Mouse (Mus musculus) midbrain, embryonic 12.5 days (tissue): ENCODE results near the gene Them7. TPM values are rescaled to one million over a fixed set of nuclear protein-coding genes. Genes with fewer than 3 reads are reported as not detected.

Source experiments
- ATAC-seq: fragments of 200-750 bp; cut with Nextera tagmentation; 2 replicates; pipeline ENCODE4 v1.8.0; 2017; ENCODE audit warnings: low read depth, moderate TSS enrichment, moderate library complexity; ENCODE audit not compliant: low FRiP score
- H3K27ac ChIP-seq: fragments of 300-500 bp; sonication (generic); replicated peaks from 2 replicates; pipeline ENCODE4 v1.5.1; 2016; ENCODE audit warnings: mild to moderate bottlenecking
- H3K27me3 ChIP-seq: fragments of 300-500 bp; sonication (generic); 2 replicates; pipeline ENCODE4 v1.6.1; 2016; ENCODE audit warnings: mild to moderate bottlenecking
- H3K36me3 ChIP-seq: fragments of 300-500 bp; sonication (generic); 2 replicates; pipeline ENCODE4 v1.6.1; 2016
- H3K4me1 ChIP-seq: fragments of 300-500 bp; sonication (generic); 2 replicates; pipeline ENCODE4 v1.6.1; 2016
- H3K4me2 ChIP-seq: fragments of 300-500 bp; sonication (generic); replicated peaks from 2 replicates; pipeline ENCODE4 v1.6.1; 2016; ENCODE audit warnings: mild to moderate bottlenecking, moderate library complexity
- H3K4me3 ChIP-seq: fragments of 300-500 bp; sonication (generic); 2 replicates; pipeline ENCODE4 v1.5.1; 2016; ENCODE audit warnings: mild to moderate bottlenecking
- H3K9ac ChIP-seq: fragments of 300-500 bp; sonication (generic); replicated peaks from 2 replicates; pipeline ENCODE4 v1.6.1; 2016; ENCODE audit warnings: mild to moderate bottlenecking, moderate library complexity
- H3K9me3 ChIP-seq: fragments of 300-500 bp; sonication (generic); 2 replicates; pipeline ENCODE4 v1.6.1; 2016; ENCODE audit warnings: mild to moderate bottlenecking
- WGBS: fragments of 180-500 bp; shearing (Covaris S2); methylation state at CpG from one replicate; pipeline ENCODE4 v1.1.7; 2016; 5-methylcytosine and 5-hydroxymethylcytosine counted together
- polyA plus RNA-seq: library from polyadenylated mRNA; unstranded; fragments of >200 nt; fragmentation: Nextera tagmentation; extraction: Ambion mirVana; gene quantifications from 2 replicates; pipeline ENCODE4 v1.2.1, GENCODE M21; 2016

Gene Them7
- polyA plus RNA-seq, 1 experiment from 2014 or later: 0.11 TPM

DNA sequence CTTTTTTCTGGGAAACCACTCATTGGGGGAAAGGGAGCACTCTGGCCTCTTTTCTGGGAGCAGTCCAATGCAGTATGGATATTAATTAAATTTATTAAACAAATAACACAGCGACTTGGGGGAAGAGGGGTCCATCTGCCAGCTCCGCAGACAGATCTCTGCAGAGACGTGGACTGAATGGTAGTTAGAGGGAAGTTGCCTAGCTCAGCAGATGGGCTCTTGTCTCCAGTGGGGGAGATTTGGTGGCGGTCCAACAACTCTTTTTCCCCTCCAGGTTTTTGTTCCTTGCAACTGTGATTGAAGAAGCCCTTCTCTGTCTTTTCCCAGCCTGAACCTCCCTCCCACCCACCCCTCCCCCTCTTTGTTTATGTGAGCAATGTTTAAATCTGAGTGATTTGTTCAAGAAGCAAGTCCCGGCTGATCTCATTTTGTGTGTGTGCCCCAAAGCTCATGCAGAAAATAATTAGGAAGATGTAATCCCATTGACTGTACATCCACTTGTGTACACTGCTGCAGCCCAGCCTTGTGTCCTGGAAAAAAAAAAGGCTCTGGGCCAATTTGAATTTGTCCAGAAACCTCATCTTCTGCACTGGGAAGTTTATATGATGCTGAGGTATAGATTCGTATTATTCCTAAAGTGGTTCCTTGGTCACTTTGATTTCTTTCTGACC lies 58.4 kb downstream of the Them7 start:
- H3K9ac ChIP-seq: no peak overlapping the region
- WGBS: 50% methylated on average over 6 of the region's 6 CpGs
- H3K36me3 ChIP-seq: no peaks in the 10 kb centered on the region
- ATAC-seq: peak; percentile 71
- no peaks in the 10 kb centered on the region for H3K27me3 ChIP-seq
- no peak overlapping the region; the same call in 1 of the 2 replicates for H3K27ac ChIP-seq
- H3K4me1 ChIP-seq: peaks cover 12% of the 10 kb centered on the region; the same call in 1 of the 2 replicates
- no peak overlapping the region for H3K4me2 ChIP-seq
- H3K4me3 ChIP-seq: no peak overlapping the region
- no peaks in the 10 kb centered on the region for H3K9me3 ChIP-seq

DNA sequence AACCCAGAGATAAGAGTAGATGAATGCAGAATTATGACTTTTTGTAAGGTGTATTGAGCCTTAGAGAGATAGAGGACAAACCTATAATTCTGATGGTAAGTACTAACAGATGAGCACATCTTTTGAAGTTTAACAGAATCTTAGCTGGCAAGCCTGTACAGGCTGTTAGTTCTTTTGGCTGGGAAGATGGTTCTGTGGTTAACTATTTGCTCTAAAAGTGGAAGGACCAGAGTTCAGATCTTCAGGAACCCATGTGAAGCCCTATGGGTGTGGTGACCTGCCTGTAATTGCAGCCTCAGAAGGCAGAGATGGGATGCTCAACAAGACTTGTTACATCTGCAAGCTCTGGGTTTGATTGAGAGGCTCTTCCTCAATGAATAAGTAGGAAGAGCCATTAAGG lies 59.7 kb downstream of the Them7 start:
- no peak for ATAC-seq
- H3K4me3 ChIP-seq: no peak overlapping the region
- H3K27me3 ChIP-seq: no peaks in the 10 kb centered on the region
- peaks cover 12% of the 10 kb centered on the region; the same call in 1 of the 2 replicates for H3K4me1 ChIP-seq
- no peaks in the 10 kb centered on the region for H3K36me3 ChIP-seq
- H3K9ac ChIP-seq: no peak overlapping the region
- H3K4me2 ChIP-seq: no peak overlapping the region
- H3K27ac ChIP-seq: no peak overlapping the region
- no peaks in the 10 kb centered on the region for H3K9me3 ChIP-seq

DNA sequence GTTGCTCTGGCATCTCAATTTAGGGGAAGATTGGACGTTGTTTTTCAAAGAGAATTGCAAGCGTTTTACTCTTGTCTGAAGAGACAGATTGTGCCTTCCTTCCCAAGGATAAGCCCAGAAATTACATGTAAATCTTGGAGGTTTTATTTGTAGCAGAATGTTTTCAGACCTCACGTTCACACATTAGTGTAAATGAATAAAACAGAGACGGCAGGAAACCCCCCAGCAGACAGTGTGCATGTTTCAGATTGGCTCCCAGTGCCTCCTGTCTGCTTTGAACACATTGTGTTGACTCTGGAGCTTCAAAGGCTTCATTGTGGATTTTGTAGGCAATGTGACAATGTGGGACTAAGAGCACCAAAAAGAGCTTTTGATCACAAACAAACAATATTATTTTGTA lies 60.7 kb downstream of the Them7 start:
- H3K27me3 ChIP-seq: no peaks in the 10 kb centered on the region
- 62% methylated on average over 4 of the region's 4 CpGs for WGBS
- H3K36me3 ChIP-seq: no peaks in the 10 kb centered on the region
- no peak for ATAC-seq
- H3K4me1 ChIP-seq: peaks cover 12% of the 10 kb centered on the region; the same call in 1 of the 2 replicates
- H3K27ac ChIP-seq: no peak overlapping the region
- no peaks in the 10 kb centered on the region for H3K9me3 ChIP-seq
- H3K4me2 ChIP-seq: no peak overlapping the region
- H3K4me3 ChIP-seq: no peak overlapping the region
- no peak overlapping the region for H3K9ac ChIP-seq

DNA sequence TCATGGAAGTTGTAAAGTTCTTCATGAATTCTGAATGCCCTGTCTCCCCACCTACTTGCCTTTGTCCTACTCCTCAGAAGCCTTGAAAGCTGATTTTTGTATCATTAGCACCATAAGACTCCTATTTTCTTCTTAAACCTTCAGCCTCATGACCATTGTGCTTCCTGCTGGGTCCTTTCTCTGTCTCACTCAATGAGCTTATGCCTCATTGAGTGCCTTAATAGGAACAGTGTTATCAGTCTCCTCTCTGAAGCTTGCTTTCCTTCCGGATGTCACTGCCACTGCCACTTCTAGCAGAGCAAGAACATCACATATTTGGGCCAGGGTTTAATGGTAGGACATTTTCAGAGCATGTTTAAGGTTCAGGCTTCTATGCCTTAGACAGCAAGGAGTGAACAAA lies 71.7 kb downstream of the Them7 start:
- Histone ChIP-seq H3K9me3 (no peaks in the 10 kb centered on the region), H3K4me3 (no peak overlapping the region), H3K9ac (no peak overlapping the region), H3K27ac (no peak overlapping the region), H3K27me3 (peaks cover 5% of the 10 kb centered on the region), H3K4me2 (no peak overlapping the region), H3K36me3 (no peaks in the 10 kb centered on the region), H3K4me1 (no peaks in the 10 kb centered on the region)
- ATAC-seq: no peak
- WGBS: 22% methylated on average over 1 of the region's 1 CpGs

DNA sequence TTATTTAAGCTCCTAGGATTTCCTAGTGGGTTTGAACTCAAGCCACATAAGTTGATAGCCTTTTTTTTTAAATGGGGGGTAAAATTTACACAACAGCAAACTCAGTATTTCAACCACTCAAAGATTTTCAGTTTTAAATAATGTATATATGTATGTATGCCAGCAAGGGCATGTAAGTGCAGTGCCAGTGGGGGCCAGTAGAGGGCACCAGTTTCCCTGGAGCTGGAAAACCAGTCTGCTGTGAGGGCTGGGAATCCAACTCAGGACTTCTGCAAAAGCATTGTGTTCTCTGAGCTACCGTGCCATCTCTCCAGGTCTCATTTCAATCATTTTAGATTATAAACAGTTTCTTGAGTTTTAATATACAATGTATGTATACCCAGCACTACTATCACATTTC lies 74.8 kb downstream of the Them7 start:
- no peak for ATAC-seq
- H3K4me3 ChIP-seq: no peak overlapping the region
- no peaks in the 10 kb centered on the region for H3K9me3 ChIP-seq
- WGBS: 96% methylated on average over 1 of the region's 1 CpGs
- no peaks in the 10 kb centered on the region for H3K36me3 ChIP-seq
- H3K4me2 ChIP-seq: no peak overlapping the region
- H3K9ac ChIP-seq: no peak overlapping the region
- H3K27me3 ChIP-seq: peaks cover 5% of the 10 kb centered on the region; the same call in 1 of the 2 replicates
- H3K4me1 ChIP-seq: no peaks in the 10 kb centered on the region
- no peak overlapping the region for H3K27ac ChIP-seq

DNA sequence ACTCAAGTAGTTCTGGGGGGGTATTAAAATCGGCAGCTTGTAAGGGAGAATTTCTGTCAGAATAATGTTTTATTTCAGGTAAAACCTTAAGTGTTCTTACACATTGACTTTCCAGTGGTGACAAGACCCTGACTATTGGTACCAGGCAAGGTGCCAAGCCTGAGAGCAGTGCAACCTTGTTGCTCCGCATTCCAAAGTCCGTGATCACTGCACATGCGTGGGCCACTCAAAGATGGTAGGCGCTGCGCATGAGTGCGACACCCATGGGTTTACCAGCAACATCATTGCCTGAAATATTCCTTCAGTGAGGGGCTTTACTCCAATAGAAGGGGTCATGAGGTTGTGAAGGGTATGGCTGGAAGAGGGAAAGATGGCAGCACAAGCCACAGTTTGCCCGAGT lies 77.0 kb downstream of the Them7 start:
- Histone ChIP-seq H3K27me3 (peaks cover 6% of the 10 kb centered on the region; the same call in 1 of the 2 replicates), H3K27ac (no peak overlapping the region), H3K9ac (no peak overlapping the region), H3K4me3 (no peak overlapping the region), H3K4me2 (no peak overlapping the region), H3K9me3 (no peaks in the 10 kb centered on the region), H3K4me1 (no peaks in the 10 kb centered on the region), H3K36me3 (no peaks in the 10 kb centered on the region)
- WGBS: 94% methylated on average over 8 of the region's 8 CpGs
- ATAC-seq: no peak

DNA sequence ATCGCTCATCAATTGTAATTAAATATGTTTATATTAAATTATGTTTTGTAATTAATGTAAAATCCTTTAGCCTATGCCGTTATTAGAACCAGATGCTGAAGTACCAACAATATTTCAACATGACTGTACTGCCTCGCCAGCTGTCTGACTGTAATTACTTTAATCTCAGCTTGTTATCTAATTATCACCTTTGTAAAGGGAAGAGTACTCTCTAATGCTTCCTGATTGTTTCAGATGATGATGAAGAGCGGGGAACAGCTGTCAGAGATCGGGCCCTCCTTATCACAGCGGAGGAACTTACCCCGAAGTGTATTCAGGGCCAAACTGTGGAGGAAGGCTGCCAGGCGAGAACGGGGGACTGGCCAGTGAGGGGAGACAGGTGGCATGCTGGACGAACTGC lies 77.4 kb downstream of the Them7 start:
- Histone ChIP-seq H3K27ac (no peak overlapping the region), H3K9ac (no peak overlapping the region), H3K4me1 (no peaks in the 10 kb centered on the region), H3K4me3 (no peak overlapping the region), H3K27me3 (peaks cover 6% of the 10 kb centered on the region; the same call in 1 of the 2 replicates), H3K36me3 (no peaks in the 10 kb centered on the region), H3K4me2 (no peak overlapping the region), H3K9me3 (no peaks in the 10 kb centered on the region)
- ATAC-seq: no peak
- 66% methylated on average over 10 of the region's 10 CpGs for WGBS

DNA sequence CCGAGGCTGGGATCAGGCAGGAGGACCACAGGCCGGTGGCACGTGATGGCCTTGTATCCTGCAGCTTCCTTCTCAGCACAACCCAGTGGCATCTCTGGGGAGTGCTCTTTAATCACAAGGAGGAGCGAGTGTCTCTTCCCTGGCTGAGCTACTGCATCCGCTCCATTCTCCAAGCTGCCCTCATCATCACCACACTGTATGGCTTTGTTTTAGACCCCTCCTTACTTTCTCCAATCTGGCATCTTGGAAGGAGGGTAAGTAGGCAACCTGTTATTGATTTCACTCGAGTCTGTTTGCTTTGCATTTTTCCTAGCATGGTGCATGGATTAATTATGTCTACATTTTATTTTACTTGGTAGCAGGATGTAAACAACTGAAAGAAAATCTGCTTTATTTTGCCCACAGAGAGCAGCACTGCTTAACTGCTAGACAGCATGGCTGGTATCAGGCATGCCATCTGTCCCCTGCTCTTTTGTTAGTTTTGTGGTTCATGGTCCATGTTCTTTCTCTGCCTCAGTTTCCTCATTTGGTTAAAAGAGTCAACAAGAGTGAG lies 79.9 kb downstream of the Them7 start:
- peaks cover 12% of the 10 kb centered on the region for H3K27me3 ChIP-seq
- no peaks in the 10 kb centered on the region for H3K4me1 ChIP-seq
- H3K4me3 ChIP-seq: no peak overlapping the region
- no peak for ATAC-seq
- no peaks in the 10 kb centered on the region for H3K9me3 ChIP-seq
- H3K4me2 ChIP-seq: no peak overlapping the region
- H3K9ac ChIP-seq: no peak overlapping the region
- 66% methylated on average over 6 of the region's 6 CpGs for WGBS
- H3K27ac ChIP-seq: no peak overlapping the region
- H3K36me3 ChIP-seq: no peaks in the 10 kb centered on the region

DNA sequence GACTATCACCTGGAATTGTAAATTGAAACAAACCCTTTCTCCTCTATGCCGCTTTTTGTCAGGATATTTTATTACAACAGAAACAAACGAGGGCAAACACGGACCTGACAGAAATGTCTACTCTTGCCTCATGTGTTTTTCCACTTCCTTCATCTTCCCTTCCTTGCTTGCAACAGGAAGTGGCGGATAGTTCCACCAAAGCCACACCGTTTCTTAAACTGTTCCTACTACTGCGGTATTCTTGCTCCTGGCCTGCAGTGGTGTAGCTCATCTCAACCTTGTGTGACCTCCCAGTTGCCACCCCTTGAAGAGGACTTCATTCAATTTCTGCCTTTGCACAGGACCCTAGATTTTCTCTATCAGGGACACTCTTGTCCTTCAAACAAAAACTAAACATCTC lies 81.8 kb downstream of the Them7 start:
- H3K9me3 ChIP-seq: no peaks in the 10 kb centered on the region
- H3K4me2 ChIP-seq: no peak overlapping the region
- no peak overlapping the region for H3K27ac ChIP-seq
- H3K27me3 ChIP-seq: peaks cover 20% of the 10 kb centered on the region
- H3K4me3 ChIP-seq: no peak overlapping the region
- 96% methylated on average over 6 of the region's 6 CpGs for WGBS
- no peak overlapping the region for H3K9ac ChIP-seq
- H3K36me3 ChIP-seq: no peaks in the 10 kb centered on the region
- ATAC-seq: no peak
- H3K4me1 ChIP-seq: no peaks in the 10 kb centered on the region

DNA sequence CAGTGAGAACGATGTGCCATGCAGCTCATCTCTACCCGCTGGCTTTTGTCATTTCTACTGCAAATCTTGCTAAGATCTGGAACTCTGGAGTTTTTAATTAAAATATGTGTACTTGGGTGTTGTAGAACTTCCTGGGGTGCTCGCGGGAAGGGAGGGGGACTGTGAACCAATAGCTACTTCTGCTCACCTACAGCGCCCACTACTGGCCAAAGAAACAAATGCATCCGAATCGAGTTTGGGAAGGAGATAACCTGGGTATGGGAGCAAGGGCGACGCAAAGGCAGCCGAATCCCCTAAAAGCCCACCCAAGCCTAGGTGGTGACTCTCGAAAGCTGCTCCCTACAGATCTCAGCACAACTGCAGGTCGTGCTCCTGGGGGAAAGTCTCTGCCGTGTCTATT lies 87.3 kb downstream of the Them7 start:
- Histone ChIP-seq H3K9ac (no peak overlapping the region), H3K4me2 (no peak overlapping the region), H3K36me3 (no peaks in the 10 kb centered on the region), H3K27me3 (peaks cover 45% of the 10 kb centered on the region), H3K9me3 (no peaks in the 10 kb centered on the region), H3K27ac (no peak overlapping the region), H3K4me3 (no peak overlapping the region), H3K4me1 (peaks cover 10% of the 10 kb centered on the region)
- peak; percentile 25; the same call in 1 of the 2 replicates for ATAC-seq
- WGBS: 42% methylated on average over 13 of the region's 13 CpGs

DNA sequence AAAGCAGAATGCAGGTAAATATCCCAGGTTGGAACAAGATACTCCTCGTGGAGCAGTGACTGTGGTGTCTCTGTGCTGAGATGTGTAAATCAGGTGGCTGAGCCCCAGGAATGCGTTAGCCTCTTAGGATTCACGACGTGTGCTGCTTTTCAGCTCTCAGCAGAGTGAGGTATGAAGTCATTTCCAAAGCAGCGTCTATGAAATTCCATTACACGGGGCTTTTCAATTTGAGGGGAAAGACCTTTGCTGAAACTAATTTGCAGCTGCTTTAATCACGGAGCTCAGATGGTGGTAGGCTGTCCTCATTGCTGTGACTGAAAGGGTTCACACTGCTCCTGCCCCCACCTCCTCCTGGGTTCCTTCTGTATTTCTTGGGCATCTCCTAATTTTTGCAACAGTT lies 87.9 kb downstream of the Them7 start:
- no peaks in the 10 kb centered on the region for H3K36me3 ChIP-seq
- 7% methylated on average over 7 of the region's 7 CpGs for WGBS
- H3K9ac ChIP-seq: no peak overlapping the region
- peaks cover 45% of the 10 kb centered on the region for H3K27me3 ChIP-seq
- no peak overlapping the region for H3K4me3 ChIP-seq
- no peaks in the 10 kb centered on the region for H3K9me3 ChIP-seq
- H3K4me2 ChIP-seq: no peak overlapping the region
- no peak overlapping the region for H3K27ac ChIP-seq
- H3K4me1 ChIP-seq: peaks cover 10% of the 10 kb centered on the region
- peak; percentile 75 for ATAC-seq

DNA sequence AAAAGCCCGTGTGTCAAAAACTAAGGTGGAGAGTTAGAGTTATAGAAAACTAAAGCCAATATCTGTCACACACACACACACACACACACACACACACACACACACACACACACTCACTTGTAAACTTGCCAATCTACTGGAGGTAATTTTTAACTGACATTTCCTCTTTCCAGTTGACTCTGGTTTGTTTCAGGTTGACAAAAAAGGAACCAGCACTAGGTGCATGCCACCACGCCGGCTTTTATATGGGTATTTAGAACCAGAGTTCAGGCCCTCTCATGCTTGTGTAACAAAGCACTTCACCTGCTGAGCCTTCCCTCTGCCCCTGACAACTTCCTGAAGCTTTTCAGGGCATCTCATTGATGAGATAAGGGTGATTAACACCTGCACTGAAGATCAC lies 89.0 kb downstream of the Them7 start:
- H3K4me2 ChIP-seq: no peak overlapping the region
- H3K27ac ChIP-seq: no peak overlapping the region
- WGBS: 50% methylated on average over 3 of the region's 3 CpGs
- H3K4me1 ChIP-seq: peaks cover 10% of the 10 kb centered on the region
- no peak overlapping the region for H3K4me3 ChIP-seq
- H3K9ac ChIP-seq: no peak overlapping the region
- H3K36me3 ChIP-seq: no peaks in the 10 kb centered on the region
- no peaks in the 10 kb centered on the region for H3K9me3 ChIP-seq
- H3K27me3 ChIP-seq: peaks cover 45% of the 10 kb centered on the region
- no peak for ATAC-seq
